Mouse (Mus musculus) A20 (cell line): ENCODE data around the gene Gja6.

Experiments
- DNase-seq: peaks from one replicate; pipeline ENCODE4 v3.0.0-alpha.2; 2011; ENCODE audit warnings: low read depth, low spot score

The Gja6 gene

GRCm38 (mm10) chrX:160906952-160907351 is at the start of gene Gja6:
Gja6 (minus strand) TSS chrX:160907052.
- DNase-seq, result no peak

GRCm38 (mm10) chrX:160949583-160949982 is 42.7 kb upstream of the Gja6 start:
- DNase-seq, result no peak

- no peak for DNase-seq
These were observed 37.9 kb upstream of the Gja6 start for GRCm38 (mm10) chrX:160944722-160945121.

GRCm38 (mm10) chrX:160935541-160935940 is 28.7 kb upstream of the Gja6 start:
- DNase-seq, result peak; percentile 10

GRCm38 (mm10) chrX:160930656-160931055 is 23.8 kb upstream of the Gja6 start:
- peak; percentile 17 for DNase-seq

GRCm38 (mm10) chrX:160928870-160929269 is 22.0 kb upstream of the Gja6 start:
- no peak for DNase-seq

- DNase-seq, result no peak
These were observed 12.3 kb upstream of the Gja6 start for GRCm38 (mm10) chrX:160919022-160919637.

- no peak for DNase-seq
These were observed 375 bp downstream of the Gja6 start for GRCm38 (mm10) chrX:160906477-160906876.

- no peak for DNase-seq
These were observed 939 bp downstream of the Gja6 start for GRCm38 (mm10) chrX:160905913-160906312.

- DNase-seq, result no peak
These were observed 1.7 kb downstream of the Gja6 start for GRCm38 (mm10) chrX:160905041-160905678.

GRCm38 (mm10) chrX:160901118-160901517 is 5.7 kb downstream of the Gja6 start:
- no peak for DNase-seq

GRCm38 (mm10) chrX:160892077-160892476 is 14.8 kb downstream of the Gja6 start:
- DNase-seq, result no peak

GRCm38 (mm10) chrX:160886301-160886700 is 20.6 kb downstream of the Gja6 start:
- DNase-seq, result no peak

- no peak for DNase-seq
These were observed 40.3 kb downstream of the Gja6 start for GRCm38 (mm10) chrX:160866576-160866975.

GRCm38 (mm10) chrX:160865022-160865421 is 41.8 kb downstream of the Gja6 start:
- DNase-seq, result no peak

- DNase-seq, result no peak
These were observed 43.0 kb downstream of the Gja6 start for GRCm38 (mm10) chrX:160863689-160864383.
